Mouse (Mus musculus) cerebellum, postnatal 10 days (tissue): ENCODE results near the gene Hhat.
A peak's percentile ranks its signal among the peaks of the same experiment; 100 is the strongest.

Experiments used
- DNase-seq, 2 experiments: peaks; one replicate each; pipeline ENCODE4 v3.0.0; 2021; ENCODE audit warnings: mixed read lengths in 2 of 2

Hhat gene

DNA sequence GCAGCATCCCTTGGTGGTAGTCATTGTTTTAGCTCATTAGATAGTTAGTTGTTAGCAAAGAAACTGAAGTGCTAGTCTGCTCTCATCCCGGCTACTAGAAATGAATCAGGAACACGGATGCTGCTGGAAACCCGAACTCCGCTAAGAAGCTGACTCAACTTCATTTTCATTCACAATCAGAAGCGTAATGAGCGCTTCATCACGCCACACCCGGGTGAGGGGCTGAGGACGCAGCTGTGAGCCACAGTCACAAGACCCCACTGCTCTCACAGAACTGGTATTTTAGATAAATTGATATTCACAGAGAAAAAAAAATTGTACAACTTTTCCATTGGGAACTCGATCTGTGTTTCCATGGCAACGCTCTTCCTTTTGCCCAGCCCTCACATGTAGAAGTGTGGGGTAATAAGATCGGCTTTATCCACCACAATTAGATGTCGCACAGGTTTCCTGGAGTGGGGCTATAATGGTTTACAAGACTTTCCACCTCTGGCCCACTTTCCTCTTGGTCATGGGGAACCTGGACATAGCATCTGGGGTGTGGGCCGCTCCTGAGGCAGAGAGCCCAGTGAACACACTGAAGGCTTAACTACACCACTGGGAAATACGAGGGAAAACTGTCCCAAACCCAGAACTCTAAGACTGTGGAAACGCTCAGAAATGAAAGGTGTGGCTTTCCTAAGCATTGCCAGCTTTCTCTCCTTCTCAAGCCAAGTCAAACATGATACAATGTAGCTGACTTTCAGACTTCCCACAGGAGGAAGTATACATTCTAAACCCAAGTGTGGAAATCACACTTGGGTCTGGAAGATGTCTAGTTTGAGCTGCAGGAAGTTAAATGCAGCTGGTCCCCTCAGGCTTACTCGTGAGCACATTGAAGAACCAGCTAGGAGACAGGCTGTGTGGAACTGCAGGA, 14.3 kb upstream of the Hhat start:
- DNase-seq: no peak

GRCm38 (mm10) chr1:192784374-192784773, 13.4 kb upstream of the Hhat start:
- peak; percentile 68 to 73 for DNase-seq

- no peak for DNase-seq
Observed at GRCm38 (mm10) chr1:192781256-192781655, 10.2 kb upstream of the Hhat start.

DNA sequence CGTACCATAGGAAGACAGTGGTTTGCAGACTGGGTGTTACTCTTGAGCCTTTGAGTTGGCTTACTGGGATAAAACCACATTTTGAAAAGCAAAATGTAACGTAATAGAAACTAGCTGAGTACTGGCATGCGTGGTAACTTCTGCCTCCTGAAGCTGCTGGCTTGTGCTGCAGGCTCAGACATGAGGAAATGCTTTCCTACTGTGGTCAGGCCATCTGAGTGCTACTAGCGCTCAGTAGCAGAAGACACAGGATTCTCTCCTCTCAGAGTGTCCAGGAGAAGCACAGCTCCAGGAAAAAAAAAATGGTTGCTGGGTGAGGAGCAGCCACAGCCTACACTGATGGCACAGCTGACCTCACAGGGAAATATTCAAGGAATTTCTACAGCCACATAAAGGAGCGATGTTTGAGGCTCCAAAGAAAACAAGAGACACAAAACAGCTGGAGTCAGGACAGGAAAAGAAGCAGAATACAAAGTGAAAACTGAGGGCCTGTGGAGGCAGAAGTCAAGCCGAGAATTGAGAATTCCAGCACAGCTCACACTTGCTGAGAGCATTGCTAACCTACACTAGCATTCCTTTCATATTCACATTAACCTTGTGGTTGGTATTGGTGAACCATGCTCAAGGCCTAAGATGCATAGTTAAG, 8.0 kb upstream of the Hhat start:
- DNase-seq: no peak

DNA sequence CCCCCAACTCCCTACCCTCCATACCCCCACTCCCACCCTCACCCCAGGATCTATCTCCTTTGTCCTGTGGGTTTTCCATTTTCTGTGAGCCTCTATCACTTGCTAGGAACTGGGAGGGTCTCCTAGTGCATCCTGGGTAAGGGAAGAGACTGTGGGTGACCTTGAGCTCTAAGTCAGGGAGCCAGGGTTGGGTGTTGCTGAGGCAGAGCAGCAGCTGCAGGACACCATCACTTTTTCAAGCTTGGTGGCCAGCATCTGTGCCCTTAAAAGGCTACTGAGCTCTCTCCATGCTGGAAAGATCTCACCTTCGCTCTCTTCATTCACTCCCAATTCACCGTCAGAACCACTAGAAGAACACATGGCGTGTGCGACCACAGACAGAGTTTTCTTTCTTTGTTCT, 7.2 kb upstream of the Hhat start:
- DNase-seq: no peak

DNA sequence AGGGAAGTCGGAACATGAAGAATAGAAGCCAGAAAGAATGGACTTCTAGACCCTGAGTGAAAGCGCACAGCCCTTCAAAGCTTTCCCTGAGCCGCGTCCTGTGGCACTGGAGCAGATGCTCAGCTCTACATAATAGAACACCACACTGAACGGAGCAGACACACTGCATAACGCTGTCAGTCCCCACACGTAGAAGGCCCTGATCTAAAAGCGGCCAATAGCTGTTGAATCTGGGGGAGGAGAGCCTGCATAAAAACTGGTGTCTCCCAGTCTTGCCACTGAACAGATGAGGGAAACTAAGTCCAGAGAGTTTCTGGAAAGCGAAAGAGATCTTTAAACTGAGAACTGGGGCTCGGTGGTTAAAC, 911 bp downstream of the Hhat start:
- DNase-seq: peak in 1 of 2 experiments; percentile 41

- DNase-seq: no peak
Observed at GRCm38 (mm10) chr1:192765531-192765930, 5.5 kb downstream of the Hhat start.

- DNase-seq: no peak
Observed at GRCm38 (mm10) chr1:192764547-192764946, 6.5 kb downstream of the Hhat start.

DNA sequence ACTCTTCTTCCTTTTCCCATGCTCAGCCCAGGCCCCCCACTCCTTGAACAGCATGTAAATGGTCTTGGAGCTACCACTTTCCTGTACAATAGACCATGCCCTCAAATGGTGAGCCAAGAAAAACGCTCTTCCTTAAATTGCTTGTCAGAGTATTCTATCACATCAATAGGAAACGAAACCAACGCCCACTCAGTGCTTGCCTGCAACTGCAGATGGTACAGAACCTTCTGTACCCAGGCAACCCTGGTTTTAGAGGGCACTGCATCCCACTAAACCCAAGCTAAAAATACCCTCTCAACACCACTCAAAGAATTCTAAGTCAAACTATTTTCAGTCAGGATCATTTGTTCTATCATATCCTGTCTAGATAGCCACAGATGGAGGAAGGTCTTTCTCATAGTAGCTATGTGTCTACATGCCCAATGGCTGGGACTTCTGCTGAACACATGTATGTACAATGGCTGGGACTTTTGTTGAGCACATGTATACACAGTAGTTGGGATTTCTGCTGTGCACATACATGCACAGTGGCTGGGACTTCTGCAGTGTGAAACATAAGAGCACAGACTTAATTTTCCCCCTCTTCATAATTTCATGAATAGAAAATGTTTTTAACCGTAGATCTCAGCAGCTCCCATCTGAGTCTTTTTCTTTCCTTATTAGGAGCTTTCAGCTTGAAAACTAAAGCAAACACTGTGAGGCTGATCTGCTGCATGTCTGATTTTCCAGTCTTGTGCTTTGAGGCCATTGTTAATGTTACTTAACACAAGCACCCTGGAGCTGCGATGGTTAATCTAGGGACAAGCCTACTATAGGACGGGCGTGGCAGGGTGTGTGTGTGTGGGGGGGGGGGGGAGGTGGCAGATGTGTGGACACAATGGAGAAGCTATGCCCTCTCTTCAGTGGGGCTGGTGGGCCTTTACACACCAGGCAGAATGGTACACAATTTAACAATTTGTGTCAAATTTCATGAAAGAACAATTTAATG, 7.8 kb downstream of the Hhat start:
- no peak for DNase-seq

GRCm38 (mm10) chr1:192756674-192757073, 14.3 kb downstream of the Hhat start:
- DNase-seq: no peak

DNA sequence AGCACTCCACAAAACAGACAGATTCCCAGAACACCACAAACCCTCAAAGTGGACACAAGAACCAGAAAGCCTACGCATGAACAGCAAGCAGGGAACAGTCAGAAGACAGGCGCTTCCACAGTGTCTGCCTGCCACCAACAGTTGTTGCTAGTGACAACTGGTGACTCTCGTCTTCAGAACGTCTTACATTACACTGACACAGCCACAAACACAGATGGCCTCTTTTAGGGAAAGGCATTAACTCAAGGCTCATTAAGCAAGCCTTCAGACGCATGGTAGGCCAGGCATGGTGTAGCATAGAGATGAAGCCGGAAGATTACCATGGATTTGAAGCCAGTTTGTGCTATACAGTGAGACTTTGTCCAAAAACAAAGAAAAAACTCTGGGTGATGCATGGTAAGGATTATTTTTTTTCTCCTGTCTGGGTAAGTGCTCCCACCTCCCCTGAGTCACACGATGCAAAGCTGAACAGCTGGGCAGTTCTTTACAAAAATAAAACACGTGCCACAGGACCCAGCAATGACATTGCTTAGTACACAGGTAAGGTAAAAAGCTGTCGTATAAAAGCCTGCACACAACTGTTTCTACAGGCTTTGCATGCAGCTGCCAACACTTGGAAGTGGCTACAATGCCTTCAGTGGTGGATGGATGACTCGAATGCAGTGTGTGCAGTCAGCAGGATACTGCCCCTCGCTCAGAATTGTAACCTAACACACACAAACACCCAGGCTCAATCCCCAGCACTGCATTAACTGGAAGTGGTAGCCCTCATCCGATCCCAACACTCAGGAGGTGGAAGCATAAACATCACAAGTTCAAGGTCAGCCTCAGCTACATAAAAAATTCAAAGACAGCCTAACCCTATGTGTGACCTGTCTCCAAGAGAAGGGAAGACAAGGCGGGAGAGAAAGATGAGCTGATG, 15.1 kb downstream of the Hhat start:
- DNase-seq: peak in 1 of 2 experiments; percentile 24

- no peak for DNase-seq
Observed at GRCm38 (mm10) chr1:192755246-192755645, 15.8 kb downstream of the Hhat start.

- DNase-seq: no peak
Observed at GRCm38 (mm10) chr1:192754268-192754667, 16.8 kb downstream of the Hhat start.

DNA sequence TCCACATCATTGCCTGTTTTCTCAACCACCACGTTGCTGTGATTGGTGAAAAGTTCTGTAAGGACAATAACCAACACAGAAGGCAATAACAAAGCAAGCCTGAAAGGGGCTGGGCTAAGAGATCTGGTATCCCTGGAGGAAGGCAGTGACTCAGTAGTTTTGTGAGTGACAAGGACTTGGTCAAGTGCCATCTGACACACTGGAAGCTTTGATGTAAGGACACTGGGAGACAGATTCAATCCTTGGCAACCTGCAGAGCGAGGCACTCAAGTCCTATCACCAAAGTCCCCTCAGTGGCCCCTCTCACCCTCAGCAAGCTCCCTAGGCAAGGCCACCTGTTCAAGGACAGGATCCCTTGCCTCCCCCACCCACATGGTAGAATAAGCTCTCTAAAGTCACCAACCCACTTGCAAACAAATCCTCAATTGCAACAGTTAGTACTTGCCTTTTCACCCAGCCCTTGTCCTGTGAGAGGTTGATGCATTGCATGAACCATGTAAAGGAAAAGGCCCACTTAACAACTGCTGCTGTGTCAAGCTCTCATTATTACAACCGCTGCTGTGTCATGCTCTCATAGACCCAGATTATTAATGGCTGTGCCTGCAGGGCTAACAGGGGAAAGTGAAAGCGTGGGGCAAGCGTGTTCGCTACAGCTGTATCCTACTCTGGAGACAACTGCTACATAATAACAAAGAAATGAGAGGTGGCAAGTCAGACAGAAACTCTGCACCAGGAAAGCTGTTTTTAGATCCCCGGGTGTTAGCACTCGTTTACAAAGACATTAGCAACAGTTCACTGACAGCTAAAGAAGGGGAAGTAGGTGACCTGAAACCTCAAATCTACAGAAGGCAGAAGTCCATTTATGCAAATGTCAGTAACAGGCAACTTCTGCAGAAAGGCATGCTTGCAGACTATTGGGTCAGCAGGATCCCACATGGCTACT, 18.1 kb downstream of the Hhat start:
- DNase-seq: no peak

DNA sequence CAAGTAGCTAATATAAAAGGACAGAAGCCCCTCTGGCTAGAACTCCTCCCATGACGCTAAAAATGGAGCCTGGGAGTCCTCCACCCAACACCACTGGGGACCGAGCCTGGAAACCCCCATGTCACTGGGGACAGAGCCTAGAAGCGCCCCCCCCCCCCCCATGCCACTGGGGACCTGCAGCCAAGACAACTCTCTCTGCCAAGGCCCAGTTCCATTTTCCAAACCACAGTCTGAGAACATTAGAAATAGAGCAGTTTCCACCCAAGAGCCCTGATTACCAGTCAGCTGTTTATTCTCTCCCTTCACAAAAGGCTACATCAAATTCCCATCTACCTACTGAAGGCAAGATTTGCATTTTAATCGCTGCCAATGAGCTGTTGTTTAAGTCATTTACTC, 21.0 kb downstream of the Hhat start:
- DNase-seq: no peak

GRCm38 (mm10) chr1:192749270-192750041, 21.6 kb downstream of the Hhat start:
- no peak for DNase-seq

GRCm38 (mm10) chr1:192746201-192746600, 24.8 kb downstream of the Hhat start:
- DNase-seq: no peak

- DNase-seq: peak; percentile 56 to 69
Observed at GRCm38 (mm10) chr1:192745240-192746101, 25.6 kb downstream of the Hhat start.

DNA sequence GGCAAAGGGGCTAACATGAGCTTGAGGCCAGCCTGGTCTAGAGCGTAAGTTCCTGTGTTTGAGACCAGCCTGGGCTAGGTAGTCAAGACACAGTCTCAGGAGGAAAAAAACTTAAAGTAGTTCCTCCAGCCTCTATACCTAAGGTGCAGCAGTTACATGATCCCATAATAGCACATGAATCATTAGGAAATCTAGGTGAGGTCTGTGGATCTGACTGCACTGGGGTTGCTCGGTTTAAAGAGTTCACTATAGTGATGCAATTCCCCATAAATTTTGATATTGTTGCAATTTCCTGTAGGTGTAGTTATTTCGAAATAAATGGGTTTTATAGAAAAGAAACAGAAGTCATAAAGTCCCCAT, 26.2 kb downstream of the Hhat start:
- no peak for DNase-seq
